ENCODE assay signal across 15 mouse cellular contexts in genomic region chr8:74818434-74818833, GRCm38 (mm10). TPM values are rescaled to one million over a fixed set of nuclear protein-coding genes. Genes with fewer than 3 reads are reported as not detected.
DNase-seq lines count a peak whose midpoint lies in the region; ATAC-seq lines count a peak whose summit lies in the region.
"Had no signal": no experiment of that assay in that cellular context is flagged by ENCODE, and none has a peak within 500 bp of the region (broad histone marks: within the 10 kb centered on the region; RNA-seq: fewer than 3 reads in every experiment).

No protein-coding gene starts in this region.

- H3K9me3 ChIP-seq in hindbrain, embryonic 15.5 days, result no peaks in the 10 kb centered on the region
- no peaks in the 10 kb centered on the region for H3K9me3 ChIP-seq in hindbrain, embryonic 16.5 days (ENCODE audit: control insufficient read depth, low read length)
- H3K9me3 ChIP-seq in midbrain, embryonic 14.5 days (ENCODE audit: control insufficient read depth, low read length), result no peaks in the 10 kb centered on the region
- no peaks in the 10 kb centered on the region for H3K9me3 ChIP-seq in midbrain, embryonic 16.5 days (replicated peaks; ENCODE audit: control insufficient read depth, low read length, poor library complexity, severe bottlenecking)
- H3K9me3 ChIP-seq: kidney, embryonic 15.5 days had no signal

- no peaks in the 10 kb centered on the region for H3K4me1 ChIP-seq in hindbrain, embryonic 15.5 days (replicated peaks)
- H3K4me1 ChIP-seq in hindbrain, embryonic 16.5 days (ENCODE audit: control insufficient read depth, insufficient read depth, low read depth, low read length), result no peaks in the 10 kb centered on the region
- no peaks in the 10 kb centered on the region for H3K4me1 ChIP-seq in midbrain, embryonic 14.5 days (ENCODE audit: control insufficient read depth, insufficient read depth, low read length)
- H3K4me1 ChIP-seq in midbrain, embryonic 16.5 days (ENCODE audit: control insufficient read depth, insufficient read depth, low read length), result no peaks in the 10 kb centered on the region
- H3K4me1 ChIP-seq: kidney, embryonic 15.5 days had no signal

- no peaks in the 10 kb centered on the region for H3K36me3 ChIP-seq in hindbrain, embryonic 15.5 days
- no peaks in the 10 kb centered on the region for H3K36me3 ChIP-seq in hindbrain, embryonic 16.5 days (ENCODE audit: control insufficient read depth, insufficient read depth, low read length)
- H3K36me3 ChIP-seq in midbrain, embryonic 14.5 days (ENCODE audit: control insufficient read depth, insufficient read depth, low read length), result no peaks in the 10 kb centered on the region
- no peaks in the 10 kb centered on the region for H3K36me3 ChIP-seq in midbrain, embryonic 16.5 days (ENCODE audit: control insufficient read depth, insufficient read depth, low read length)
- H3K36me3 ChIP-seq: kidney, embryonic 15.5 days had no signal

- peak; percentile 51; the same call in 1 of the 2 replicates for ATAC-seq in hindbrain, embryonic 15.5 days (ENCODE audit: low FRiP score, low read depth)
- ATAC-seq in hindbrain, embryonic 16.5 days, result no peak
- ATAC-seq in midbrain, embryonic 14.5 days (ENCODE audit: low FRiP score, low TSS enrichment), result no peak
- no peak for ATAC-seq in midbrain, embryonic 16.5 days
- no peak for ATAC-seq in erythroblast, adult 5-6 weeks (replicated peaks; ENCODE audit: low FRiP score, poor library complexity, severe bottlenecking)

- H3K27ac ChIP-seq in hindbrain, embryonic 15.5 days (replicated peaks), result no peak overlapping the region
- no peak overlapping the region for H3K27ac ChIP-seq in hindbrain, embryonic 16.5 days (ENCODE audit: low read depth, low read length)
- H3K27ac ChIP-seq in midbrain, embryonic 14.5 days (replicated peaks; ENCODE audit: low read depth, low read length), result no peak overlapping the region
- no peak overlapping the region for H3K27ac ChIP-seq in midbrain, embryonic 16.5 days (ENCODE audit: low read length)
- H3K27ac ChIP-seq: heart, adult 2 months; kidney, embryonic 15.5 days had no signal

- DNase-seq in midbrain, embryonic 14.5 days, result peak; percentile 8
- peak; percentile 16 for DNase-seq in ZHBTc4 (ENCODE audit: low read depth, low spot score)
- DNase-seq in retina, postnatal 1 day, result peak; percentile 4
- DNase-seq in adrenal gland, postnatal 4 days (ENCODE audit: low spot score in 2 of 2), result no peak
- DNase-seq: cerebellum, adult 9-11 months; heart, adult 2 months; heart, postnatal 36 days; layer of hippocampus, adult 9-11 months; left cerebral cortex, postnatal 4 days had no signal

- no peak overlapping the region for H3K9ac ChIP-seq in hindbrain, embryonic 15.5 days
- H3K9ac ChIP-seq in hindbrain, embryonic 16.5 days (ENCODE audit: low read depth, low read length), result no peak overlapping the region
- H3K9ac ChIP-seq in midbrain, embryonic 14.5 days (replicated peaks; ENCODE audit: low read length), result no peak overlapping the region
- no peak overlapping the region for H3K9ac ChIP-seq in midbrain, embryonic 16.5 days (ENCODE audit: low read depth, low read length)
- H3K9ac ChIP-seq: kidney, embryonic 15.5 days had no signal

- H3K4me3 ChIP-seq in hindbrain, embryonic 15.5 days, result no peak overlapping the region
- no peak overlapping the region for H3K4me3 ChIP-seq in hindbrain, embryonic 16.5 days (ENCODE audit: low read length)
- no peak overlapping the region for H3K4me3 ChIP-seq in midbrain, embryonic 14.5 days (replicated peaks; ENCODE audit: low read depth, low read length)
- no peak overlapping the region for H3K4me3 ChIP-seq in midbrain, embryonic 16.5 days (ENCODE audit: low read depth, low read length)
- H3K4me3 ChIP-seq: heart, adult 2 months; kidney, embryonic 15.5 days had no signal

- H3K4me2 ChIP-seq in hindbrain, embryonic 15.5 days, result no peak overlapping the region
- H3K4me2 ChIP-seq in hindbrain, embryonic 16.5 days (ENCODE audit: low read length), result no peak overlapping the region
- no peak overlapping the region for H3K4me2 ChIP-seq in midbrain, embryonic 14.5 days (ENCODE audit: low read length)
- no peak overlapping the region for H3K4me2 ChIP-seq in midbrain, embryonic 16.5 days (ENCODE audit: low read length)
- H3K4me2 ChIP-seq: kidney, embryonic 15.5 days had no signal

- H3K27me3 ChIP-seq in hindbrain, embryonic 15.5 days, result no peaks in the 10 kb centered on the region
- no peaks in the 10 kb centered on the region for H3K27me3 ChIP-seq in hindbrain, embryonic 16.5 days (replicated peaks; ENCODE audit: control insufficient read depth, insufficient read depth, low read length)
- H3K27me3 ChIP-seq in midbrain, embryonic 14.5 days (ENCODE audit: control insufficient read depth, insufficient read depth, low read length), result no peaks in the 10 kb centered on the region
- H3K27me3 ChIP-seq in midbrain, embryonic 16.5 days (ENCODE audit: control insufficient read depth, insufficient read depth, low read depth, low read length), result no peaks in the 10 kb centered on the region
- H3K27me3 ChIP-seq: kidney, embryonic 15.5 days had no signal

- WGBS in hindbrain, embryonic 15.5 days, result 69% methylated on average over 1 of the region's 1 CpGs
- WGBS in hindbrain, embryonic 16.5 days, result 38% methylated on average over 1 of the region's 1 CpGs
- WGBS in midbrain, embryonic 14.5 days, result 56% methylated on average over 1 of the region's 1 CpGs
- WGBS in midbrain, embryonic 16.5 days, result 57% methylated on average over 1 of the region's 1 CpGs

RNA-seq across cellular contexts. Expression of gene Isx, which starts 54.5 kb away (rescaled TPM):
- polyA plus RNA-seq in hindbrain, embryonic 15.5 days (2015; fragmentation: Nextera tagmentation; extraction: Ambion mirVana), result not detected in 2 replicates
- polyA plus RNA-seq in hindbrain, embryonic 16.5 days (2015; fragmentation: Nextera tagmentation; extraction: Ambion mirVana), result not detected in 2 replicates
- not detected in 2 replicates for polyA plus RNA-seq in midbrain, embryonic 14.5 days (2014; fragmentation: Nextera tagmentation; extraction: Ambion mirVana)
- not detected in 2 replicates for polyA plus RNA-seq in midbrain, embryonic 16.5 days (2015; fragmentation: Nextera tagmentation; extraction: Ambion mirVana)
- total RNA-seq in adrenal gland, postnatal 4 days (2021), result under 1 TPM; 0.28 to 0.36 TPM
- total RNA-seq in erythroblast, adult 5-6 weeks (2015; ENCODE audit: low replicate concordance), result not detected in 2 replicates
- not detected in 2 replicates for total RNA-seq in erythroblast, adult 5-6 weeks (2017; ENCODE audit: low replicate concordance)
- total RNA-seq: heart, postnatal 36 days; left cerebral cortex, postnatal 4 days had no signal
- polyA plus RNA-seq: kidney, embryonic 15.5 days; testis, adult 2 months had no signal

Comparison
In these comparisons a context has a peak if more than half of its experiments do, and no peak if none do; other contexts are left out.
1. DNase-seq: peak in midbrain, embryonic 14.5 days (single experiment), ZHBTc4 (single experiment) and retina, postnatal 1 day (single experiment); none in adrenal gland, postnatal 4 days (0 of 2).